Mouse (Mus musculus) NIH3T3 (cell line): Measurements from ENCODE around the gene Gstp2.
"Not testable (repeated sequence)": the region's sequence is repeated elsewhere in the genome, so short reads cannot be mapped to it uniquely, and the experiment has no call there.

ENCODE experiments used
- DNase-seq: peaks from one replicate; pipeline ENCODE4 v3.0.0-alpha.2; 2012; ENCODE audit warnings: low read depth

Gstp2 gene

DNA sequence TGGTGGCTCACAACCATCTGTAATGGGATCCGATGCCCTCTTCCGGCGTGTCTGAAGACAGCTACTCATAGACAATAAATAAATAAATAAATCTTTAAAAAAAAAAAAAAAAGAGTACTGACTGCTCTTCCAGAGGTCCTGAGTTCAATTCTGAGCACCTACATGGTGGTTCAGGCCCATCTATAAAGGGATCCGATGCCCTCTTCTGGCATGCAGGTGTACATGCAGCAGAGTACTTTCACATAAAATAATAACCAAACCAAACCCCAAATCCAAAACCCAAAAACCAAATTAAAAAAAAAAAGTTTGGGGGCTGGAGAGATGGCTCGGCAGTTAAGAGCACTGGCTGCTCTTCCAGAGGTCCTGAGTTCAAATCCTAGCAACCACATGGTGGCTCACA is 3.2 kb upstream of the Gstp2 start:
- not testable (repeated sequence) for DNase-seq

- DNase-seq: peak; percentile 78
Measured at GRCm38 (mm10) chr19:4047859-4048258, 2.0 kb upstream of the Gstp2 start.

GRCm38 (mm10) chr19:4046866-4047254 is 1.0 kb upstream of the Gstp2 start:
- no peak for DNase-seq

DNA sequence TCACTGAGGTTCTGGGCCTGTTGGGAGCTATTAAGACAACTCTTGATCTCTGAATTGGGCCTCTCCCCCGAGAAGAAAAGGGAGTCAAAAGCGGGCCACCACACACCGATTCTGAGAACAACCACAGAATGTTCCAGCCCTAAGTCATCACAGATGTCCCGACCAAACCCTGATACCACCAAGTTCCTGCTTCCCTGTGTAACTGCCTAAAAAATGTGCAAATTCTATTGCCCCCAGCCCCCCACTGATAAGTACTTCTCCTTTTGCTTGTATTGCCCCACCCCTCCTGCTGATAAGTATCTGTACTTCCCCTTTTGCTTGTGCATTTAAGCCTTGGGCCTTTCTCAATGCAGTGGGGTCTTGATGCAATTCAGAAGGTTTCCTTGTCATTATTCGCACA is 1.7 kb downstream of the Gstp2 start:
- DNase-seq: not testable (repeated sequence)

DNA sequence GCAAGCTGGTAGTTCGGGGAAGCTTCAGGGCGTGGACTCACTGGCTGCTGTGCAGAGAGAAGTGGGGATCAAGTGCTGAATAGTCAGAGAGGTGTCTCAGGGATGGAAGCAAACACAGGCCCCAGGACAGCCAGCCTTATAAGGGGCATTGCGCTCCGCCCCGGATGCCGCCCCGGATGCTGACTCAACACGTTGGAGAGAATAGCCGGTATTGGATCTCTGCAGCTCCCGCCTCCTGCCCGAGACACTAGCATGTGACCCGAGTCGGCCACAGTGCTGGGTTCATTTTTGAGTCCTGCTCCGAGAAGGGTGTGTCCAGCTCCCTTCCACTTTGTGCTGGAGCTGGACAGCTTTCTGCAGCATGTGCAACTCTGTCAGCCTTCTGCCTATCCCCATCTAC is 3.7 kb downstream of the Gstp2 start:
- DNase-seq: peak; percentile 44

DNA sequence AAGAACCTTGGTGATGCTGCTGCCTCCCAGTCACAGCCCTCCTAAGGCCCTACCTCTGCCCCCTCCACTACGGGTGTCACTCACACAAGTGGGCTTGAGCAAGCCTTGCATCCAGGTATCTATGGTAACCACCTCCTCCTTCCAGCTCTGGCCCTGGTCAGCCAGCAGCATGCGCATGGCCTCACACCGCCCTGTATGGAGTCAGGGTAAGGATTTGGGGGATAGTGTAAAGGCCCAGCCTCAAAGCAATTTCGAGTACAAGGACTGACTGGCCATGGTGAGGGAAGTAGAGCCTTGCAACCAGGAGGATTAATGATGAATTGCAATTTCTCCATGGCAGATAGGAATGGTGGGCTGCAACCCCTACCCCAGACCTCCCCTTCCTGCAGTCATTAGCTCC is 4.3 kb downstream of the Gstp2 start:
- not testable (repeated sequence) for DNase-seq

- DNase-seq: not testable (repeated sequence)
Measured at GRCm38 (mm10) chr19:4040941-4041340, 4.9 kb downstream of the Gstp2 start.

GRCm38 (mm10) chr19:4037788-4038232 is 8.0 kb downstream of the Gstp2 start, which contains the start of gene Gstp1:
Gene Gstp1 (minus strand): TSS chr19:4037985.
- peak; percentile 96 for DNase-seq

- DNase-seq: not testable (repeated sequence)
Measured at GRCm38 (mm10) chr19:4037154-4037787, 8.6 kb downstream of the Gstp2 start.

GRCm38 (mm10) chr19:4036327-4037045 is 9.3 kb downstream of the Gstp2 start:
- DNase-seq: peak; percentile 57

DNA sequence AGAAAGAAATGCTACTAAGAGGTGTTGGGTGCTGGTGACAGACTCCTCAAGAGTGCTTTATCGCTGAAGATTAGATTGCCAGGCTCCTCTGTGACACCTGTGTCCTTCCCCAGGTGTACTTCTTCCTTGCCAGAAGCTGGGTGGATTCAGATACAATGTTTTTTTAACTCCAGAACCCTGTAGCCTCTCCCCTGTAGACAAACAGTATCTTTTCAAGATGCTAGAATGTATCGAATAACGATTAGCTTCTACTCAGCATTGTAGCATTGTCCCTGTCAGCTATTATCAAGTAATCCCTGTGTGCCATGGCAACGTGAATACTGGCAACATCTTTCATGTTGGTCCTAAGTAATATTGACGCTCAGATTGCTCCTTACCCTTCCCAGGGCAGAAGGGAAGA is 12.1 kb downstream of the Gstp2 start:
- DNase-seq: no peak

DNA sequence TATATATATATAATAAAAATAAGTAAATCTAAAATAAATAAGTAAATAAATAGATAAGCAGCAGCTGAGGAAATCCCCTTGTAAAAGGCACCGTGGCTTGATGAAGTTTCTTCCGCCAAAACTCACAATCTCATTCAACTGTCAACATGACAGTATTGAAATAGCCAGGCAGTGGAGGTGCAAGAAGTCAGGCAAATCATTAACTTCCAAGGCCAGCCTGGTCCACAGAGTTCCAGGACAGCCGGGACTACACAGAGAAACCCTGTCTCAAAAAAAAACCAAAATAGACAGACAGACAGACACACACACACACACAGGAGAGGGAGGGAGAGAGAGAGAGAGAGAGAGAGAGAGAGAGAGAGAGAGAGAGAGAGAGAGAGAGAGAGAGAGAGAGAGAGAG is 12.5 kb downstream of the Gstp2 start:
- DNase-seq: no peak

DNA sequence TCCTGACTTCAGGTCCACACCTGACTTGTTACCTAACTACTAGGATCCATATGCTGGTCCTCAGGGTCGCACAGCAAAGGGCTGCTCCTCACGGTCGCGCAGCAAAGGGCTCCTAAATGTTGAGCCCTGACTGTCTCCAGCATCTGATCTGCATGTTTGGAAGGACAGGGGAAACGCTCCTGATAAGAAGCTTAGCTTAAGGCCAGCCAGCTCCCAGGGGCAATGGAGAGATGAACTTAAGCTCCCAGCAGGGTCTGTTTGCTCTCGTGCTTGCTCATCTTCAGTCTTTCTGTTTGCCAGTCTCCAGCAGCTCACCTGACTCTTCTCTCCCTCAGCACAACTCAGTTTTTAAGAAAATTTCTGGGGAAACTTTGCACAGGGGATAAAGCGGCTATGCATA is 13.2 kb downstream of the Gstp2 start:
- no peak for DNase-seq

DNA sequence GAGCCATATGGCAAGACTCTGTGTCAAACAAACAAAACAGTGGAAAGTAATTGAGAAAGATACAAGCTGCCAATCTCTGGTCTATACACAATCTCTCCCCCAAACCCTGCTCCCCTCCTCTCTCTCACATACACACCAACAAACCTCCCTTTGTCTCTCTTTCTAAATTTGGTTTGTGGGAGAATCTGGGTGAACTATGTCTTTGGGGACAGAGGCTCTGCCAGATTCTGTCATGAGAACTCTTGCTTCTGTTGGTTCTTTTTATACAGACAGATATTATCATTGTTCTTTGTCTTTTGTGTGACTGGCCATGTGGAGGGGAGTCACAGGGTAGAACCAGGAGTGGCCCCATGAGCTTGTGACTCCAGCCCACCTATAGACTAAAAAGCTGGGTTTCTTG is 18.2 kb downstream of the Gstp2 start:
- no peak for DNase-seq

- no peak for DNase-seq
Measured at GRCm38 (mm10) chr19:4023185-4023584, 22.6 kb downstream of the Gstp2 start.

DNA sequence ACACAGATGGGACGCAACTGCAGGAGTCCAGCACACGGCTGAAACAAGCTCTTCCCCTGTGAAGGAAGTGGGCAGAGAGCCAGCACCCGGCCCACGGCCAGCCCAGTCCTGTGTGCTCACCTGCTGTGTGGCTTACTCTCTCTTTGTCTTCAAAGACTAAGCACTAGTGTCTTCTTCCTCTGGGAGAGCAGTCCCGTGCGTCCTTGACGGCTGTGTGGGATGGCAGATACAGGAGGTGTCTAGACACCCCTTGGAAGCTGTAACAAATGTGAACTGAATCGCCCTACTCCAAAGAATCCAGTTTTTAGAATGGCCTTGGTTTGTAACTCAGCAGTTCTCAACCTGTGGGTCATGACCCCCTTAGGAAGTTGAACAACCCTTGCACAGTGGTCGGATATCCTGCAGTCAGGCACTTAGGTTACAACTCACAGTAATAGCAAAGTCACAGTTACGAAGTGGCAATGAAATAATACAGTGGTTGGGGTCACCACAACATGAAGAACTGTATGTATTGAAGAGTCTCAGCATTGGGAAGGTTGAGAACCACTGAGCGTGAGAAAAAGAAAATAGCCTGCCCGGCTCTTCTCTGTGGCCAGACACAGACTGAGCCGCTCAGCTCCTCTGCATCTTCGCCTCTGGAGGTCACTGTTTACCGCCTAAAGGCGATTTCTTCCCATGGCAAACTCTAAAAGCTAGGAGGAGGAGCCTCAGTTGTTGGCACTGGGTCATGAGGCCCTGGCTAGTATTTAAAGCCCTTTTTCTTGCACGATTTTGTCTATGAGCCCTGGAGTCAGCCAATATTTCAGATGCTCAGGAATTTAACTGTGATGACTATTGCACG is 26.9 kb downstream of the Gstp2 start:
- DNase-seq: peak; percentile 99

DNA sequence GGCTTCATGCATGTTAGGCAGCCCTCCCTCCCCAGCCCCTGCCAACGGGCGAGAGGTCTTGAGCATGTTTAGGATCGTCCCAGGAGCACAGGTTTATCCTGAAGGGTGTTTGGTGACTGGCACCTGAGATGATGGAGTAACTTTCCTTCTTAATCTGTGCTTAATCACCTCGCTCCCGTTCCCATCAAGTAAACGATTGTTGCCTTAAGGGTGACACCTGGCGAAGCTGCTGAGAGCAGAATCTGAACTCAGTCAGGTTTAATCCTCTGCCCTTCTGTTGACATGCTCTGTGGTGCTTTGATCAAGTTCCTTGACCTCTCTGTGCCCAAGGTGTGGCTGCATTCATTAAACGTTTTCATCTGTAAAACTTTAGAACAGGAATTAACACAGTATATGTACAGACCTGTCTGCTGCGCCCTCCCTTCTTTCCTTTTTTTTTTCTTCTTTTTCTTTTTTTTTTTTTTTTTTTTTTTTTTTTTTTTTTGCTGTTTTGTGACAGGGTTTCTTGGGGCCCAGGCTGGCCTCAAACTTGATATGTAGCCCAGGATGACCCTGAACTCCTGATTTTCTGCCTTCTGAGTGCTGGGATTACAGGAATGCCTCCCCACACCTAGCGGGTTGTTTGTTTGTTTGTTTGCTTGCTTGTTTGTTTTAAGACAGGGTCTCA is 27.8 kb downstream of the Gstp2 start:
- no peak for DNase-seq

- no peak for DNase-seq
Measured at GRCm38 (mm10) chr19:4015635-4016034, 30.2 kb downstream of the Gstp2 start.

- DNase-seq: no peak
Measured at GRCm38 (mm10) chr19:4014802-4015201, 31.0 kb downstream of the Gstp2 start.

DNA sequence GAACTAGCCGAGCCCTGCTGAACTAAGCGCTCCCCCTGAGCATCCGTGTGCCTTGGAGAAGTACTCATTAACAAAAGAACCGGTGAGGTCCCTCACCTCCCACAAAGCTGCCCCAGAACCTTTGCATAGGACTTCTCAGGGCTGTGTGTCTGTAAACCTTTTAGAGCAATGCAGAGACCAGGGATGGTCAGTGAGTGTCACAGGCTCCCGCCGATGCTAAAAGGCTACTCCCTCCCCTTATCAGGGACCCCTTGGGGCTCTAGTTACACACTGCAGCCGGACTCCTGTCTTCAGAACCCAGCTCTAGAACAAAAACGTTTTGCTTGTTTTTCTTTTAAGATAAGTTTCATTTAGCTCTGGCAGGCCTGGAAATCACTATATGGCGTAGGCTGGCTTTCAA is 32.8 kb downstream of the Gstp2 start:
- DNase-seq: no peak

DNA sequence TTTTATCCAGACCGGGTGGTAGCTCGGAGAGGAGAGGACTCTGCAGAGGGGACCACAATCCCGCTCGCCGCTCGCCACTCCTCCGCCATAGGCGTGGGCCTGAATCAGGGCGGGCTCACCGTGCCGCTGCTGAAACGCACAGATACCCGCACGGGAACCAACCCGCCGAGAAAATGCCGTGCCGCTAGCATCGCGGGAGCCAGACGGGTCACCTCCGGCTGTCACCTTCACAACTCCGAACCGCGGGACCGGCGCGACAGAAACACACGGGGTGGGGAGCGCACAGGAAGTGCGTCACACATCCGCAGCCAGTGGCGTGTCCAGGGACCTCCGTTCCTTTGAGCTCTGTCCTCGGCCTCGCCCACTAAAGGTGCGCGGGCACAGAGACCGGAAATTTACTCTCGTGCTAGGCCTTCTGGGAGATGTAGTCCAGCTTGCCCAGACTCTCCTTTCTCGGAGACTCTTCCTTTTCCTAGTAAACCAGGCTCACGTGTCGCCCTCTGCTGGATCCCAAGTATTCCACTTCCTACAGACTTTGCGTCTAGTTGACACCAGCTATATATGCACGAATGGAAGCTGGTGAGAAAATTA is 33.3 kb downstream of the Gstp2 start, which contains the start of gene Ndufv1:
TSS of gene Ndufv1 (minus strand) at position 375 of the 591 bp plus-strand sequence.
- peak; percentile 100 for DNase-seq

- DNase-seq: no peak
Measured at GRCm38 (mm10) chr19:4011086-4011485, 34.7 kb downstream of the Gstp2 start.
